Mouse (Mus musculus) c-Kit-positive CD71-positive TER-119-positive erythroid progenitor cells, embryonic 14.5 days (primary cell): ENCODE results near the gene Tesk1.
A peak's percentile ranks its signal among the peaks of the same experiment; 100 is the strongest.

ENCODE experiments used
- DNase-seq: peaks from one replicate; pipeline ENCODE4 v3.0.0-alpha.2; 2013; ENCODE audit warnings: low spot score

Tesk1 gene

GRCm38 (mm10) chr4:43441639-43442038, at the start of gene Tesk1:
Gene Tesk1 (plus strand): TSS chr4:43441939.
- DNase-seq = no peak

- no peak for DNase-seq
Observed at GRCm38 (mm10) chr4:43394345-43394891, 47.3 kb upstream of the Tesk1 start.

- no peak for DNase-seq
Observed at GRCm38 (mm10) chr4:43395147-43395546, 46.6 kb upstream of the Tesk1 start.

- DNase-seq = no peak
Observed at GRCm38 (mm10) chr4:43395836-43396235, 45.9 kb upstream of the Tesk1 start.

- no peak for DNase-seq
Observed at GRCm38 (mm10) chr4:43396381-43396780, 45.4 kb upstream of the Tesk1 start.

- DNase-seq = no peak
Observed at GRCm38 (mm10) chr4:43398014-43398413, 43.7 kb upstream of the Tesk1 start.

- DNase-seq = no peak
Observed at GRCm38 (mm10) chr4:43398829-43399331, 42.9 kb upstream of the Tesk1 start.

GRCm38 (mm10) chr4:43399391-43400131, 42.2 kb upstream of the Tesk1 start:
- DNase-seq = no peak

GRCm38 (mm10) chr4:43400976-43401375, 40.8 kb upstream of the Tesk1 start:
- no peak for DNase-seq

- no peak for DNase-seq
Observed at GRCm38 (mm10) chr4:43401486-43401885, 40.3 kb upstream of the Tesk1 start.

GRCm38 (mm10) chr4:43402212-43402611, 39.5 kb upstream of the Tesk1 start:
- DNase-seq = no peak

GRCm38 (mm10) chr4:43404697-43405096, 37.0 kb upstream of the Tesk1 start:
- DNase-seq = no peak

- no peak for DNase-seq
Observed at GRCm38 (mm10) chr4:43406162-43406971, 35.4 kb upstream of the Tesk1 start.

GRCm38 (mm10) chr4:43407071-43407920, 34.4 kb upstream of the Tesk1 start:
- DNase-seq = no peak

- no peak for DNase-seq
Observed at GRCm38 (mm10) chr4:43414761-43415160, 27.0 kb upstream of the Tesk1 start.

- no peak for DNase-seq
Observed at GRCm38 (mm10) chr4:43415221-43416070, 26.3 kb upstream of the Tesk1 start.

- no peak for DNase-seq
Observed at GRCm38 (mm10) chr4:43416071-43416490, 25.7 kb upstream of the Tesk1 start.

- DNase-seq = peak; percentile 35
Observed at GRCm38 (mm10) chr4:43417269-43418062, 24.3 kb upstream of the Tesk1 start.

GRCm38 (mm10) chr4:43418450-43418849, 23.3 kb upstream of the Tesk1 start:
- no peak for DNase-seq
